Mouse (Mus musculus) urinary bladder, postnatal 25 days (tissue): Measurements from ENCODE around the gene BC030499.
"Not testable (repeated sequence)": the region's sequence is repeated elsewhere in the genome, so short reads cannot be mapped to it uniquely, and the experiment has no call there.

Source experiments
- DNase-seq: peaks from one replicate; pipeline ENCODE4 v3.0.0; 2022; ENCODE audit warnings: low spot score

Gene BC030499

GRCm38 (mm10) chr11:78290654-78291053, at the start of gene BC030499:
TSS of gene BC030499 (plus strand) at chr11:78290841.
- DNase-seq: no peak

- DNase-seq: no peak
Observed at GRCm38 (mm10) chr11:78245261-78245626, 45.4 kb upstream of the BC030499 start.

GRCm38 (mm10) chr11:78245627-78246317, 44.9 kb upstream of the BC030499 start, which contains the start of the genes Sdf2 and Supt6:
TSS of gene Sdf2 (plus strand) at chr11:78245746.
TSS of gene Supt6 (minus strand) at chr11:78245987.
- DNase-seq: peak; percentile 87

- DNase-seq: no peak
Observed at GRCm38 (mm10) chr11:78246318-78247011, 44.2 kb upstream of the BC030499 start.

GRCm38 (mm10) chr11:78247012-78247348, 43.7 kb upstream of the BC030499 start:
- DNase-seq: no peak

- no peak for DNase-seq
Observed at GRCm38 (mm10) chr11:78247727-78248140, 42.9 kb upstream of the BC030499 start.

- DNase-seq: no peak
Observed at GRCm38 (mm10) chr11:78256618-78257017, 34.0 kb upstream of the BC030499 start.

- no peak for DNase-seq
Observed at GRCm38 (mm10) chr11:78260489-78261258, 30.0 kb upstream of the BC030499 start.

- DNase-seq: peak; percentile 91
Observed at GRCm38 (mm10) chr11:78261380-78262352, 29.0 kb upstream of the BC030499 start, which contains the start of gene 2610507B11Rik. TSS of gene 2610507B11Rik (plus strand) at chr11:78261752.

GRCm38 (mm10) chr11:78262550-78262949, 28.1 kb upstream of the BC030499 start:
- DNase-seq: peak; percentile 31

GRCm38 (mm10) chr11:78265571-78265970, 25.1 kb upstream of the BC030499 start:
- DNase-seq: no peak

- no peak for DNase-seq
Observed at GRCm38 (mm10) chr11:78271986-78272385, 18.7 kb upstream of the BC030499 start.

- DNase-seq: no peak
Observed at GRCm38 (mm10) chr11:78275596-78275995, 15.0 kb upstream of the BC030499 start.

GRCm38 (mm10) chr11:78276169-78276568, 14.5 kb upstream of the BC030499 start:
- not testable (repeated sequence) for DNase-seq

GRCm38 (mm10) chr11:78278853-78279252, 11.8 kb upstream of the BC030499 start:
- no peak for DNase-seq

GRCm38 (mm10) chr11:78279586-78279985, 11.1 kb upstream of the BC030499 start:
- no peak for DNase-seq

GRCm38 (mm10) chr11:78289146-78289763, 1.4 kb upstream of the BC030499 start:
- no peak for DNase-seq

GRCm38 (mm10) chr11:78294585-78294984, 3.9 kb downstream of the BC030499 start:
- DNase-seq: no peak

- no peak for DNase-seq
Observed at GRCm38 (mm10) chr11:78300917-78301316, 10.3 kb downstream of the BC030499 start.

GRCm38 (mm10) chr11:78301357-78302084, 10.9 kb downstream of the BC030499 start, which contains the start of gene Spag5:
TSS of gene Spag5 (plus strand) at chr11:78301529.
- peak; percentile 79 for DNase-seq
